In genomic region chr4:48022966-48023365, GRCm38 (mm10) we compare ENCODE assay signal across 18 mouse cellular contexts. TPM values are rescaled to one million over a fixed set of nuclear protein-coding genes. Genes with fewer than 3 reads are reported as not detected.
"Had no signal": no experiment of that assay in that cellular context is flagged by ENCODE, and none has a peak within 500 bp of the region (broad histone marks: within the 10 kb centered on the region; RNA-seq: fewer than 3 reads in every experiment).

No protein-coding gene starts in this region.

- H3K27me3 ChIP-seq: limb, embryonic 12.5 days; limb, embryonic 15.5 days; midbrain, embryonic 12.5 days; midbrain, embryonic 15.5 days; neural tube, embryonic 12.5 days; neural tube, embryonic 15.5 days had no signal

- H3K4me3 ChIP-seq: limb, embryonic 12.5 days; limb, embryonic 15.5 days; midbrain, embryonic 12.5 days; midbrain, embryonic 15.5 days; neural tube, embryonic 12.5 days; neural tube, embryonic 15.5 days had no signal

- H3K36me3 ChIP-seq: limb, embryonic 12.5 days; limb, embryonic 15.5 days; midbrain, embryonic 12.5 days; midbrain, embryonic 15.5 days; neural tube, embryonic 12.5 days had no signal

- H3K4me1 ChIP-seq: limb, embryonic 12.5 days; limb, embryonic 15.5 days; midbrain, embryonic 12.5 days; midbrain, embryonic 15.5 days; neural tube, embryonic 12.5 days; neural tube, embryonic 15.5 days had no signal

- H3K27ac ChIP-seq: kidney, postnatal 0 days; limb, embryonic 12.5 days; limb, embryonic 15.5 days; liver, embryonic 14.5 days; macrophage; midbrain, embryonic 12.5 days; midbrain, embryonic 15.5 days; neural tube, embryonic 12.5 days; neural tube, embryonic 15.5 days had no signal

- H3K9me3 ChIP-seq: limb, embryonic 12.5 days; limb, embryonic 15.5 days; midbrain, embryonic 12.5 days; midbrain, embryonic 15.5 days; neural tube, embryonic 12.5 days; neural tube, embryonic 15.5 days had no signal

- DNase-seq: left cerebral cortex, postnatal 4 days; liver, postnatal 0 days; lung, embryonic 14.5 days; right cerebral cortex, adult 18-20 months; right cerebral cortex, postnatal 14 days; right cerebral cortex, postnatal 4 days; thymus, postnatal 25 days had no signal

- H3K9ac ChIP-seq: limb, embryonic 12.5 days; limb, embryonic 15.5 days; liver, embryonic 14.5 days; liver, postnatal 0 days; lung, embryonic 14.5 days; midbrain, embryonic 12.5 days; midbrain, embryonic 15.5 days; neural tube, embryonic 12.5 days; neural tube, embryonic 15.5 days had no signal

- ATAC-seq: liver, postnatal 0 days; lung, postnatal 0 days; midbrain, embryonic 15.5 days had no signal

- H3K4me2 ChIP-seq: limb, embryonic 12.5 days; limb, embryonic 15.5 days; liver, embryonic 11.5 days; lung, embryonic 14.5 days; midbrain, embryonic 12.5 days; midbrain, embryonic 15.5 days; neural tube, embryonic 12.5 days; neural tube, embryonic 15.5 days had no signal

RNA-seq across cellular contexts. Expression of gene Nr4a3, which starts 22.0 kb away (rescaled TPM):
- polyA plus RNA-seq: liver, postnatal 0 days had no signal
